Mouse (Mus musculus) neural tube, embryonic 11.5 days (tissue): ENCODE measurements around the gene Nt5c3b. TPM values are rescaled to one million over a fixed set of nuclear protein-coding genes. Genes with fewer than 3 reads are reported as not detected.

ENCODE experiments used
- microRNA-seq: library from miRNA; unstranded; fragments of <30 nt; microRNA quantifications from one replicate; pipeline ENCODE4, GENCODE M21; 2016
- polyA plus RNA-seq: library from polyadenylated mRNA; unstranded; fragments of >200 nt; fragmentation: Nextera tagmentation; extraction: Ambion mirVana; gene quantifications from 2 replicates; pipeline ENCODE4 v1.2.1, GENCODE M21; 2014

Gene Nt5c3b
- polyA plus RNA-seq, 1 experiment from 2014 or later: 110 TPM

Small RNA genes within 50 kb of the gene (microRNA-seq; reads per million reads assigned to microRNA genes)
- gene Gm27374: not detected
- gene Mir7116: 0.78 reads per million

Other genes with a start within 250 kb of the Nt5c3b start
- not detected in 2 replicates for gene Krt9, start 248.6 kb downstream of the Nt5c3b start, polyA plus RNA-seq
- 7.7 and 7.9 TPM in 2 replicates for gene Krt14, start 234.3 kb downstream of the Nt5c3b start, polyA plus RNA-seq
- not detected in 2 replicates for gene Krt16, start 192.9 kb downstream of the Nt5c3b start, polyA plus RNA-seq
- gene Krt17, start 180.8 kb downstream of the Nt5c3b start, polyA plus RNA-seq: 0.88 and 1.1 TPM in 2 replicates
- gene Krt42, start 171.9 kb downstream of the Nt5c3b start, polyA plus RNA-seq: not detected in 2 replicates
- gene Eif1, start 121.9 kb downstream of the Nt5c3b start, polyA plus RNA-seq: 1,679 and 1,757 TPM in 2 replicates
- gene Gast, start 107.4 kb downstream of the Nt5c3b start, polyA plus RNA-seq: not detected in 2 replicates
- 10.4 and 10.6 TPM in 2 replicates for gene Hap1, start 85.7 kb downstream of the Nt5c3b start, polyA plus RNA-seq
- gene Jup, start 44.0 kb downstream of the Nt5c3b start, polyA plus RNA-seq: 43.8 and 48.8 TPM in 2 replicates
- gene P3h4, start 27.0 kb downstream of the Nt5c3b start, polyA plus RNA-seq: 23.7 and 26.0 TPM in 2 replicates
- gene Fkbp10, start 26.1 kb downstream of the Nt5c3b start, polyA plus RNA-seq: 47.7 and 49.4 TPM in 2 replicates
- 0.40 and 0.62 TPM in 2 replicates for gene Klhl10, start 109 bp upstream of the Nt5c3b start, polyA plus RNA-seq
- gene Klhl11, start 30.9 kb upstream of the Nt5c3b start, polyA plus RNA-seq: 13.9 and 14.8 TPM in 2 replicates
- 330 and 394 TPM in 2 replicates for gene Acly, start 86.2 kb upstream of the Nt5c3b start, polyA plus RNA-seq
- gene Ttc25, start 103.8 kb upstream of the Nt5c3b start, polyA plus RNA-seq: 1.0 and 1.4 TPM in 2 replicates
- 26.1 and 28.0 TPM in 2 replicates for gene Cnp, start 133.1 kb upstream of the Nt5c3b start, polyA plus RNA-seq
- gene Nkiras2, start 177.4 kb upstream of the Nt5c3b start, polyA plus RNA-seq: 112 and 115 TPM in 2 replicates
- 77.0 and 81.1 TPM in 2 replicates for gene Dnajc7, start 178.4 kb upstream of the Nt5c3b start, polyA plus RNA-seq